Mouse (Mus musculus) midbrain, embryonic 11.5 days (tissue): ENCODE data around the gene Plscr4. TPM values are rescaled to one million over a fixed set of nuclear protein-coding genes. Genes with fewer than 3 reads are reported as not detected.

ENCODE experiments used
- ATAC-seq: fragments of 200-750 bp; cut with Nextera tagmentation; 2 replicates; pipeline ENCODE4 v1.8.0; 2017; ENCODE audit warnings: moderate TSS enrichment, moderate library complexity; ENCODE audit not compliant: low FRiP score
- DNase-seq: peaks from one replicate; pipeline ENCODE4 v3.0.0; 2015; ENCODE audit warnings: low spot score; ENCODE audit errors: missing footprints
- H3K27ac ChIP-seq: fragments of 300-500 bp; sonication (generic); 2 replicates; pipeline ENCODE4 v1.5.1; 2014; ENCODE audit warnings: low read depth, low read length
- H3K27me3 ChIP-seq: fragments of 300-500 bp; sonication (generic); 2 replicates; pipeline ENCODE4 v1.6.1; 2014; ENCODE audit warnings: mild to moderate bottlenecking, low read length, moderate library complexity, mixed read lengths; ENCODE audit not compliant: control insufficient read depth, insufficient read depth
- H3K36me3 ChIP-seq: fragments of 300-500 bp; sonication (generic); 2 replicates; pipeline ENCODE4 v1.6.1; 2014; ENCODE audit warnings: mild to moderate bottlenecking, low read length, moderate library complexity, mixed read lengths; ENCODE audit not compliant: control insufficient read depth, insufficient read depth
- H3K4me1 ChIP-seq: fragments of 300-500 bp; sonication (generic); 2 replicates; pipeline ENCODE4 v1.6.1; 2014; ENCODE audit warnings: low read length; ENCODE audit not compliant: control insufficient read depth, insufficient read depth
- H3K4me2 ChIP-seq: fragments of 300-500 bp; sonication (generic); 2 replicates; pipeline ENCODE4 v1.6.1; 2014; ENCODE audit warnings: mild to moderate bottlenecking, moderate library complexity
- H3K4me3 ChIP-seq: fragments of 300-500 bp; sonication (generic); 2 replicates; pipeline ENCODE4 v1.5.1; 2014; ENCODE audit warnings: low read depth, low read length
- H3K9ac ChIP-seq: fragments of 300-500 bp; sonication (generic); 2 replicates; pipeline ENCODE4 v1.6.1; 2014; ENCODE audit warnings: low read length
- H3K9me3 ChIP-seq: fragments of 300-500 bp; sonication (generic); 2 replicates; pipeline ENCODE4 v1.6.1; 2016; ENCODE audit warnings: low read length; ENCODE audit not compliant: control insufficient read depth
- WGBS: fragments of 180-500 bp; shearing (Covaris S2); extraction: QIAGEN DNeasy Blood & Tissue Kit; methylation state at CpG from one replicate; pipeline ENCODE4 v1.1.7; 2014; 5-methylcytosine and 5-hydroxymethylcytosine counted together
- polyA plus RNA-seq: library from polyadenylated mRNA; unstranded; fragments of >200 nt; fragmentation: Nextera tagmentation; extraction: Ambion mirVana; gene quantifications from 2 replicates; pipeline ENCODE4 v1.2.1, GENCODE M21; 2014

Gene Plscr4
- polyA plus RNA-seq, 1 experiment from 2014 or later, result 1.2 TPM

- no peak overlapping the region for H3K4me3 ChIP-seq
- 90% methylated on average over 3 of the region's 3 CpGs for whole genome bisulfite sequencing
- H3K4me1 ChIP-seq, result no peaks in the 10 kb centered on the region
- H3K27ac ChIP-seq, result no peak overlapping the region
- no peak overlapping the region for H3K4me2 ChIP-seq
- no peaks in the 10 kb centered on the region for H3K36me3 ChIP-seq
- no peak overlapping the region for H3K9ac ChIP-seq
- no peak for ATAC-seq
- no peak for DNase-seq
- no peaks in the 10 kb centered on the region for H3K9me3 ChIP-seq
- no peaks in the 10 kb centered on the region for H3K27me3 ChIP-seq
Observed at GRCm38 (mm10) chr9:92530055-92530454, 72.9 kb downstream of the Plscr4 start.

- WGBS, result 82% methylated on average over 6 of the region's 6 CpGs
- Histone ChIP-seq H3K9ac (no peak overlapping the region), H3K4me3 (no peak overlapping the region), H3K4me2 (no peak overlapping the region), H3K9me3 (no peaks in the 10 kb centered on the region), H3K4me1 (no peaks in the 10 kb centered on the region; the same call in 1 of the 2 replicates), H3K36me3 (no peaks in the 10 kb centered on the region), H3K27me3 (no peaks in the 10 kb centered on the region; the same call in 1 of the 2 replicates), H3K27ac (no peak overlapping the region)
- no peak for ATAC-seq
- DNase-seq, result no peak
Observed at GRCm38 (mm10) chr9:92537735-92538134, 80.6 kb downstream of the Plscr4 start.

- no peak overlapping the region for H3K9ac ChIP-seq
- no peaks in the 10 kb centered on the region for H3K9me3 ChIP-seq
- WGBS, result 82% methylated on average over 6 of the region's 6 CpGs
- ATAC-seq (no peak), DNase-seq (peak; percentile 66)
- no peak overlapping the region for H3K27ac ChIP-seq
- no peaks in the 10 kb centered on the region for H3K36me3 ChIP-seq
- no peak overlapping the region for H3K4me2 ChIP-seq
- no peak overlapping the region for H3K4me3 ChIP-seq
- no peaks in the 10 kb centered on the region; the same call in 1 of the 2 replicates for H3K4me1 ChIP-seq
- H3K27me3 ChIP-seq, result no peaks in the 10 kb centered on the region; the same call in 1 of the 2 replicates
Observed at GRCm38 (mm10) chr9:92538216-92538615, 81.0 kb downstream of the Plscr4 start.

Other genes starting within 250 kb of the Plscr4 start
- gene Plscr1, start 207.6 kb upstream of the Plscr4 start, polyA plus RNA-seq, result 26.3 and 27.7 TPM in 2 replicates
- 0.33 and 1.2 TPM in 2 replicates for gene Plscr2, start 181.8 kb upstream of the Plscr4 start, polyA plus RNA-seq
- gene 1700057G04Rik, start 148.0 kb upstream of the Plscr4 start, polyA plus RNA-seq, result not detected in 2 replicates
- gene Plod2, start 84.8 kb downstream of the Plscr4 start, polyA plus RNA-seq, result 25.2 and 26.6 TPM in 2 replicates